Mouse (Mus musculus) embryo, embryonic 9.5 days (tissue): ENCODE measurements around the gene Arhgap1.
"Not testable (repeated sequence)": the region's sequence is repeated elsewhere in the genome, so short reads cannot be mapped to it uniquely, and the experiment has no call there.

ENCODE experiments used
- DNase-seq: peaks from one replicate; pipeline ENCODE4 v3.0.0-alpha.2; 2017; ENCODE audit errors: extremely low spot score

The Arhgap1 gene

DNA sequence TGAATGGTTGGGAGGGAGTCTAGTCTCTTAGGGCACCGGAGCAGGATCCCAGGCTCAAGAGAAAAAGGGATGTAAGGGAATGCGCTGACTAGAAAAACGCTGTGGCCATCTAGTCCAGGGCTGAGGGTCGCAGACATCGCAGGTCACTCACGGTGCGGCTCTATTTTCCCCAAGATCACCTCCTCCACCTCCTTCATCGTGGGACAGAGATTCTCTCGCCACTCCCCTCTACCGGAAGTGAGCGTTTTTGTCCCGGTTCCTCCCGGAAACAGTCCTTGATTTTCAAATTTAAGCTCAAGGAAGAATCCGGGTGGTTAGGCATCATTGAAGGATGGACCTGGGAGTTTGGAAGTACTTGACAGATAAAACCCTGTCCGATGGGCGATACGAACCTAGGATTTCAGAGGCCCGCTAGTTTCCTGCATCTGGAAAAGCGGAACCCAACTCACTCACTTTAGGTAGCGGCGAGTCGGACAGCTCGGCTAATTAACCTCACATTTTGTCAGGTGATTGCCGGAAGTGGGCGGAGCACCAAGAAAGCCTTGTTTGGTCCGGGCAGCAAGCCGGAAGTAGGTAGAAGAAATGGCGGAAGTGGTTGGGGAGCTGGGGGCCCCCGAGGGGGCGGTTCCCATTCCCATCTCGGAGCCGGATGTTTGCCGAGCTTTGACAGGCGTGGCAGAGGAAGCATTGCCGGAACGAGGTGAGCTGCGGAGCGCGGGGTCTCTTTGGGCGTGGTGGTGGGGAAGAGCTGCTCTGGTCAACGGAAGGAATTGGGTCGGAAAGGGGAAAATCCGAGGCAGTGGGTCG is at the start of gene Arhgap1, which contains the start of gene Zfp408:
Arhgap1 (plus strand) TSS at position 308 of the 807 bp plus-strand sequence.
Zfp408 (minus strand) TSS at position 239 of the 807 bp plus-strand sequence.
- DNase-seq: peak; percentile 95

DNA sequence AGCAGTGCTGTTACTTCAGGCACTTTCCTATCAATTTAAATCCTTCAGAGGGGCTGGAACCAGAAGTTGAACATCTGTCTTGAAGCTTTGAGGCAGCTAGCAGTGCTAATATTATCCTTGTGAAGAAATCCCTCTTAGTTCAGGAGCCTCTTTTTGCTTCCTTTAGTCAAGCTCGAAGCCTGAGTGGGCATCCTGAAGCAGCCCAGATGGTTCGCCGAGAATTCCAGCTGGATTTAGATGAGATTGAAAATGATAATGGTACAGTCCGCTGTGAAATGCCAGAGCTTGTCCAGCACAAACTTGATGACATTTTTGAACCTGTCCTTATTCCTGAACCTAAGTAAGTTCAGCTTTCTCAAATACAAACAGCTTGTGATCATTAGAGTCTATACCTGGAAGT is 49.2 kb upstream of the Arhgap1 start:
- DNase-seq: no peak

DNA sequence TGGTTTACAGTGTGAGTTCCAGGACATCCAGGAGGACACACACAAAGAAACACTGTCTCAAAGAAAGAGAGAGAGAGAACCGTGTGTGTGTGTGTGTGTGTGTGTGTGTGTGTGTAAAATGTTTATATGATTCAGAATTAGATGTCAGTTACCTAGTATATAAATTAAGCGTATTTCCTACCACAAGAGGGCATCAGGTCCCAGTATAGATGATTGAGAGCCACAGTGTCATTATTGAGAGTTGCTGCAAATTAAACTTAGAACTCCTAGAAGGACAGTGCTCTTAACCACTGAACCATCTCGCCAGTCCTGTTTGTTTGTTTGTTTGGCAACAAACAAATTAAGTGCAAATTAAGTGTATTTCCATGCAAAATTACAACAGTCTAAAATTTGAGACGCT is 47.3 kb upstream of the Arhgap1 start:
- no peak for DNase-seq

DNA sequence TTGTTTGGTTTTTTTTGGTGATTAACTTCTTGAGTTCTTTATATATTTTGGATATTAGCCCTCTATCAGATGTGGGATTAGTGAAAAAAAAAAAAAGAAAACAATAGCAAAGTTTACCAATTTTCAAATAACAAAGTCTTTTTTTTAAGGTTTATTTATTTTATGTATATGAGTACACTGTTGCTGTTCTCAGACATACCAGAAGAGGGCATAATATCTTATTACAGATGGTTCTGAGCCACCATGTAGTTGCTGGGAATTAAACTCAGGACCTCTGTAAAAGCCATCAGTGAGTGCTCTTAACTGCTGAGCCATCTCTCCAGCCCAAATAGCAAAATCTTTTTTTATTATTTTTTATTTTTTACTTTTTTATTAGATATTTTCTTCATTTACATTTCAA is 40.3 kb upstream of the Arhgap1 start:
- DNase-seq: not testable (repeated sequence)

DNA sequence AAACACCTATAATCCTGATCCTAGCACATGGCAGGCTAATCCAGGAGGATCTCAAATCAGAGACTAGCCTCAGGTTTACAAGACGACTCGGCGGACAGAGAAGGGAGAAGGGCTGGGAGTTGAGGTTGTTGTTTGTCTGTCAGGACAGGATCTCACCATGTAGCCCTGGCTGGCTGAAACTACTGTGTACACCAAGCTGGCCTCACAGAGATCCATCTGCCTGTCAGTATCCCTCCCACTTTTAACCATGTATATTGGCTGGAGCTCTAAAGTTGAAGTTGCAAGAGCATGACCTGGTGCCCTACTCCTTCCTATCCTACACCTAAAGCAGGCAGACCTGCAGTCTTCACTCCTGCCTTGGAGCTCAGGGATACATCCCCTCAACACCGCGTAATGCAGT is 27.3 kb upstream of the Arhgap1 start:
- DNase-seq: no peak

DNA sequence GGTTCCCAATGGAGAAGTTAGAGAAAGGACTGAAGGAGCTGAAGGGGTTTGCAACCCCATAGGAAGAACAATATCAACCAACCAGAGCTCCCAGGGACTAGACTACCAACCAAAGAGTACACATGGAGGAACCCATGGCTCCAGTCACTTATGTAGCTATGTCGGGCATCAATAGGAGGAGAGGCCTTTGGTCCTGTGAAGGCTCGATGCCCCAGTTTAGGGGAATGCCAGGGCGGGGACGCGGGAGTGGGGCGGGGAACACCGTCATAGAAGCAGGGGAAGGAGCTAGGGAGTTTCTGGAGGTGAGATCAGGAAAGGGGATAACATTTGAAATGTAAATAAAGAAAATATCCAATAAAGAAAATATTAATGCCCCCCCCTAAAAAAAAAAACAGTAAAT is 26.3 kb upstream of the Arhgap1 start:
- not testable (repeated sequence) for DNase-seq

DNA sequence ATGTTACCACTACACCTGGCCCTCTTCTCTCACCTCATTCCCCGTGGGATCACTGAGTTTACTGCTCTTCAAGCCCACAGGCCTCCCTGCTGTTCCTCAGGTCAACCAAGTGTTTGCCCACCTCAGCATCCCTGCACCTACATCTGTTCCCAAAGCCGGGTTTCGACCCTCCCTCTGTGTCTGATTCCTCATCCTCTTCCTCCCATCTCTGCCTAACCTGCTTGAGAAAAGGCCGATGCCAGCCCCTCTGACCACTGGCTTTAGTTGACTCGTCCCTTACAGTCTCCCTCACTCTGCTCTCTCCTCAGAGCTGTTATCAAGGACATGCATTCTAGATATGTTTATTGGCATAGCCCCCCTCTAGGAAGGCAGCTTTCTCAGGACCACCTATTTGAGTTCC is 22.2 kb upstream of the Arhgap1 start:
- no peak for DNase-seq

DNA sequence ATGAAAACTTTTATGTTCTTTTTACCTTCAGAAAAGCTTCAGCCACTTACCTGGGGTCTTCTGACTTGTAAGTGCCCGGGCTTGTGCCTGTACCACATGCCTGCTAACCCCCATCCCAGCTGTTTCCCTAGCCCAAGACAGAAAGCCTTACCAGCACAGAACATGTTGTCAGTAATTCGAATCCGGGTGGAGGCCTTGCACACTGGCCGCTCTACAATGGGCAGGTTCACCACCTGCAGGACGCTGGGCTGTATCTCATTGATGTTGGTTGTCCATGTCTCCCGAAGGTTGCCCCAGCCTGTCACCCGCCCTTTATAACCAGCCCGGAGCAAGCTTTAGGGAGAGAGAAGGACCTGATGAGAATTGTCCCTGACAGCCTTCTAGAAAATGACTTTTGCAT is 21.5 kb upstream of the Arhgap1 start:
- no peak for DNase-seq

DNA sequence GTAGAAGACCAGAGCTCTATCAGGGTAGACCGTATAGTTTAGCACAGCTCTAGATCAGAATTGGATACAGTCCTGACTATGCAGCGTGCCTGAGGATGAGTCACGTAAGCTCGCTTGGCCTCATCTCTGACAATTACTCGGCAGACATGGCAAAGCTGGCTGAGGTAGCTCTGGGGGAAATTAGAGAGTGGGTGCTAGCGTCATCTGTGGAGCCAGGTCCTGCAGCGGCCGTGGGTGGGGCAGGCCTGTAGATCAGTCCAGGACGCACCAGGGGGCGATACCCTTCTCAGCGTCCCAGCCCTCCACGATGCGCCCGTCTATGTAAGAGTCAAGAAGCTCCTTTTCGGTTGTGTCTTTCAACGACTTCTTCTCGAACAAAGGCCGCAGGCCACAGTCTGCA is 20.0 kb upstream of the Arhgap1 start:
- DNase-seq: no peak

DNA sequence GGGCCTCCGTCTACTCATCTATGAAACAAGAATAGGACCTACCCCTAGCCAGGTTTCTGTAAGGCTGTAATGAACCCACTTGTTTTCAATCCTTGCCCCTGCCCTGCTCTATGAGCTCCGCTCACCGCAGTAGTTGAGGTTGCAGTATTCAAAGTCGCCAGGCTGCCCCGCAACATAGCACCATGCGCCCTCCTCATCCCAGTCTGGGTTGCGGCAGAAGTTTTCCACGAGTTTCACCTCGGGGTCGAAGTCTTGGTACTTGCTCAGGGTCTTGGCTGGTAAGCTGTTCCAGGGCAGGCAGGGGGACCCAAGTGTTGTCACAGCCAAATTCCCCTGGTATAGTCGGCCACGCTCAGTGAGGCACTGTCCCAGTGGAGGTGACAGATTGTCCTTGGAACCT is 19.3 kb upstream of the Arhgap1 start:
- no peak for DNase-seq

DNA sequence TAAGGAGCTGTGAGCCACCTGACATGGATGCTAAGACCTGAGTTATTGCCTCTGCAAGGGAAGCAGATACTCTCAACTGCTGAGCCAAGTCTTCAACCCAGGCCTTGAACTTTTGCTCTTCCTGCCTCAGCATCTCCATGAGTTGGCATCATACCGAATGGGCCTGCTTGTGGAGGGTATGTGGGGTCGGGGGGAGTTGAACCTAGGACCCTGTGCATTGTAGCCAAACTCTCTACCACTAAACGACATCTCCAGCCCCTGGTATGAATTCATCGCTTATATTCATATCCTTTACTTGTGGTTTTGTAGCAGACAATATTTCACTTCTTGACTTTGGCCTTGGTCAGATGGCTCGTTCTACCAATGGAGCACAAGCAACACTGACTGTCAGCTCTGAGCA is 17.8 kb upstream of the Arhgap1 start:
- DNase-seq: no peak

DNA sequence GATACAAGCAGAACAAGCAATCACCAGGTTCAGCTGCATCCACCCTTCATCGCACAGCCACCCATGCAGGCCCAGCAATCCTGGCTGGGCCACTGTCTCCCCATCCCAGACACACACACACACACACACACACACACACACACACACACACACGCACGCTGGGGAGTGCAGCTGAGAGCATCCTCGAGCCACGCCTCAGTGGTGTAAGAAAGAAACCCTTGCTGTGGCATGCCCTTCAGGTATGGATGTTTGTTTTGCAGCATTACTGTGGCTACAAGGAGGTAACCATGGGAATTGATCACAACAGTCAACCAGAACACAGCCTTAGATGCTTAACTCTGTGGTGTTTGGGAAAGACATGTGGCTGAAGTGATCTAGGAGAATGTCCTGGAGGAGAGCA is 17.3 kb upstream of the Arhgap1 start:
- no peak for DNase-seq

DNA sequence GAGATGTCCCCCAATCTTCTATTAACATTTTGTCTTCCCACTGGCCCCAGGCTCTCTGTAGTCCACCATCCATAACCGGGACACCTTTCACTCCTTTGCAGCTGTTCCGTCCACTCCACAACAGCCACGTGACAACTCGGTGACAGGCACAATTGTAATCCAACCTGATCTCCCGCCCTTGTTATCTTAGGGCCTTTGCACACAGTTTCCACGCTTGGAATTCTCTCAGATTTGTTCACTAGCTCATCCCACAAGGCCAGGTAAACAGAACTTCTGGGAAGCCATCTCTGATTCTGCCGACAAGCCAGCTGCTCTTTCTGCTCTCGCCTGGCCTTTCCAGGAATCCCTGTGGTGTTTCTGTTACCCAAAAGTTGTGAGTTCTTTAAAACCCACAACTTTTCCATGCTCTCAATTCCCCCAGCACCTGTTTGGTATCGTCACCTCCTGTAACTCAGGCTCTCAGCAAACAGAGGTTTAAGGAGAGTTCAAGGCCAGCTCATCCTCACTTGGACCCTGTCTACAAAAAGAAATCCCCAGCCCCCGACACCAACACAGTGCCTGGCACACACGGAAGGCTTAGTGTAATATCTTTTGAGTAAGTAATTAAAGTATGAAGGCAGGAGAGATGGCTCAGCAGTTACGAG is 16.2 kb upstream of the Arhgap1 start:
- no peak for DNase-seq

DNA sequence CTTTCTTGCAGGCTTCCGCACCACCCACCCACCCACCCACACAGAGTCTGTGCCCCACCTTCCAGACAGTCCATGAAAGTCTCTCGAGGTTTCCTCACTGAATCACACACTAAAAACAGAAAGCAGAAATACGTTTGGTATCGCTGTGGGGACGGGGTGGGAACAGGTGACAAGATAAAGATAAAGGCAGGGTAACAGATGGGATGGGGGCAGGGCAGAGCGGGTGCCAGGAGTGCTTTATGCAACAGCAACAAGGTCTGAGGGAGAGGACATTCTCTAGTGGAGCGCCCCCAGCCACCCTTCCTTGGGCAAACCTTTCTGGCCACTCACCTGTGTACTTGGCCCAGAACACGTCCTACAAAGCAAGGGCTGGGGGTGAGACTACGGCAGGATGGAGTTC is 14.8 kb upstream of the Arhgap1 start:
- no peak for DNase-seq

DNA sequence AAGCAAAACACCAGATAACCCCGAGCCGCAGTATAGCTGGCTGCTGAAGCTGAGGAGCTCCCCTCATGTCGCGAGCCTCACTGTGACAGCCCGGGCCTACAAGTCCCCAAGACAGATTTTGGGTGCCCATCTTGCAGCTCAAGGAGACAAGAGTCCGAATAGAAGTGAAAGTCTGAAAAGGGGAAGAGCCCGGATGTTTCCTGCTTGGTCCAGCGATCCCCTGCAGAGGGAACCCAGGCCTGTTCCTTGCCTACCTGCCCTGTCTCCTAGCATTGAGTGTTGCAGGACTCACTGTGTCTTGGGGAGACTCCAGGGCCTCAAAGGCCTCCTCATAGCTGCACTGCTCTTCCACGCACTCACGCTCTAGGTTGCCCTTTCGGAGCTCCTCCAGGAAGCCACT is 14.2 kb upstream of the Arhgap1 start:
- no peak for DNase-seq

DNA sequence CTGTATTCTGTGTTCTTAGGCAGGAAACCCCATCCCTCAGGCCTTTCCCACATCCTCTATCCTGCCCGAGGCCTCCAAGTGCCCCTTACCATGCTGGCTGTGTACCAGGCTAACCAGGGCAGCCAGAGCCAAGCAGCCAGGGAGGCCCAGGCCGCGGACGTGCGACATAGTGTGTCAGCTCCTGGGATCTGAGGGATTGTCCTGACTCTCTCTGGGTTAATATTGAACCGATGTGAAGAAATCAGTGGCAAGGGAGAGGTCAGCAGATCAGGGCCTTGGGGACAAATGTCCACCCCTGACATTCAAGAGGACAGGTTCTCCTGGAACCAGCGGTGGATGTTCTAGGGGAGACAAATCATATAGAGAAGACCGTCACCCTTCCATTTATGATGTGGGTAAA is 13.4 kb upstream of the Arhgap1 start, which contains the start of gene F2:
F2 (minus strand) TSS at position 186 of the 400 bp plus-strand sequence.
- DNase-seq: no peak

DNA sequence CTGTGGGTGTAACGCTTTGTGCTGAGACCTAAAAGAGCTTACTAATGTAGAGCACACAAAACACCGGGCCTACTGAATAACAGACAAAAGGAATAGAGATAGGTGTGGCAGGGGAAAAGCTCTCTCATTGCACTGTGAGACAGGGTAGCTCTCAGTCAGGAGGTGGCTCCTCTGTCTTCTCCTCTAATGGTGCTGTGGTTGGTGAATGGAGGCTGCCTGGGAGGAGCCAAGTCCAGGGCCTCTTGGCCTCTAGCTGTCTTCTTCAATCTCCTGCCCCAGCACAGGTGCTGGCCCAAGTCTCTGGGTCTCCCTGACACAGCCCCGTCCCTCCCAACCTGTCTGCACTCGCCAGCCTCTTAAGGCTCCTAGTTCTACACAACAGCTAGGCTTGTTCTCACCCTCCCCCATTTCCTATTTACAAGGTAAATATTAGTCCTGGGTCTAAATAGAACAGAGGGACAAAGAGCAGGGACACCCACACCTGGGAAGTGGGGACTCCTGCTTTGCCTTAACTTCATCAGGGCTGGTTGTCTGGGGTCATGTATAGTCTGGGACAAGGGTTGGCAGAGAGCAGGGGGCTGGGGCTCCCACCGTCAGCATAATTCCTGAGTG is 12.8 kb upstream of the Arhgap1 start:
- DNase-seq: no peak

DNA sequence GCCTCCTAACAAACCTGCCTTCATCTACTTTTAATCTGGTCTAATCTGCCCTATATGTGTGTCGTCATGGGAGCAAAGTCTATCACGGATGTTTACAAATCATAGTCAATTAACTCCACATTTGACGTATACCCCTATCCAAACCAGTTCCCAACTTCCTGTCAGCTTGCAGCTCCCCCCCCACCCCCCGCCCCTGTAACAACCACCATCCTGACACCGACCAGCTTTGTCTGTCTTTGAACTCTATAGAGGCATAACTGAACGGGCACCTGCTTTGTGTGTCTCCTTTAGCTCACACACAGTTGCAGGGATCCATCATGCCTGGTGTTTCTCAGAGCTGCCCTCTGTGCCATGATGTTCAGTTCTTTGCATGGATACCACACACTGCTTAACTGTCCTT is 10.7 kb upstream of the Arhgap1 start:
- DNase-seq: no peak

DNA sequence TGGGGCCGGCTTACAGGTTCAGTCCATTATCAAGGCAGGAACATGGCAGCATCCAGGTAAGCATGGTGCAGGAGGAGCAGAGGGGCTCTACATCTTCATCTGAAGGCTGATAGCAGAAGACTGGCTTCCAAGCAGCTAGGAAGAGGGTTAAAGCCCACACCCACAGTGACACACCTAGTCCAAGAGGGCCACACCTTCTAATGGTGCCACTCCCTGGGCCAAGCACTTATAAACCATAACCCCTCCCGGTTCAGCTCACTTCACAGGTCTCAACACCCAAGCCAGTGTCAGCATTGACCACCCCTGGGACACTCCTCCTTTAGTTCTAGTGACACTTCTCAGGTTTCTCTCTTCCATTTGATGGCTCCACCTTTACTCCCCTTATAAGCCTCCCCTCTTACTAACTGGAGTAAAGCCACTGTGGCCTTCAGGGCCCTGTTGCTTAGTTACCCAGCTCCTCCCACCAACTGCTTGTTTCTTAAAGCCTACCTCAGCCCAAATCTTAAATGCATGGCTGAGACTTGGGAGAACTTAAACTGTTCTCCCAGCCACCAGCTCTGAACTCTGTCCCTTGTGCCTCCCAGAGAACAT is 6.7 kb upstream of the Arhgap1 start:
- DNase-seq: no peak

DNA sequence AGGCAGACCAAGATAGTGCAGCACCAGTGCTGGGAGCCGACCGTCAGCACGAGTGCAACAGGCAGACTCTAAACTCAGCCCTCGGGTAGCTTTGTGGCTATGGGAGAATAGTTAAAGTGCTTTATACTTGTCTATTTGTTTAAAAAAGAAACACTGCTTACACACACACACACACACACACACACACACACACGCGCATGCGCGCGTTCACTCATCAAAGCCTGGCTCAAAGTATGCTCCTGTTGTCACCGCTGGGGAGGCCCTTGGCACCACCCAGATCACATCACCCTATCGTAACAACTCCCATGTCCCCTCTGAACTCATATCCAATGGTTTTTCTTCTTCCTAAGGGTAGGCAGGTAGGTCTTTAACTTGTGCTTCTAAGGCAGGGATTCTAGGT is 5.6 kb upstream of the Arhgap1 start:
- DNase-seq: no peak

DNA sequence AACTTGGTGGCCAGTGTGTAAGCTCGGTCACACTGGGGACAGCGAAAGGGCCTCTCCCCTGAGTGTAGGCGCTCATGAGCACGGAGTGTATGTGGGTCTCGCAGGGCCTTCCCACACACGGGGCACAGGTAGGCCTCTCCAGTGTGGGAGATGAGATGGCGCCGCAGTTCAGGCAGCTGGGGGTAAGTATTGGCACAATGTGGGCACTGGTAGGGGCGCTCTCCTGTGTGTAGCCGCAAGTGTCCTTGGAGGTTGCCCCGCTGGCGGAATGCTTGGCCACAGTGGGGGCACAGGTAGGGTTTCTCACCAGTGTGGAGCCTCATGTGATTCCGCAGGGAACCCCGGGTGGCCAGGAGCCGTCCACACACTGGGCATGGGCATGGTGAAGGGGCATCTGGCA is 4.3 kb upstream of the Arhgap1 start:
- no peak for DNase-seq

DNA sequence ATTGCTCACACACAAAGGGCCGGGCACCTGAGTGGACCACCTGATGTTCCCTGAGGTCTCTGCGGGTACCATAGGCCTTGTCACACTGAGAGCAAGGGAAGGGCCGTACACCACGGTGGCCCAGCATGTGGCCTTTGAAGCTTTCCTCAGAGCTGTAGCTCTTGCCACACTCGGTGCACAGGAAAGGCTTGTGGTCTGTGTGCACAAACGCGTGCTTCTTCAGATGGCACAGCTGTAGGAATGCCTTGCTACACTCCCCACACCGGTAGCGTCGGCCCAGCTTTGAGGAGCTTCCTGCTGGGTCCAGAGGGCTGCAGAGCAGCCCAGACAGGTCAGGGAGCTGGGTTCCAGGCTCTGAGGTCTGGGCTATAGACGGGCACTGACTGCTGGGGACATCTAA is 3.8 kb upstream of the Arhgap1 start:
- DNase-seq: no peak

DNA sequence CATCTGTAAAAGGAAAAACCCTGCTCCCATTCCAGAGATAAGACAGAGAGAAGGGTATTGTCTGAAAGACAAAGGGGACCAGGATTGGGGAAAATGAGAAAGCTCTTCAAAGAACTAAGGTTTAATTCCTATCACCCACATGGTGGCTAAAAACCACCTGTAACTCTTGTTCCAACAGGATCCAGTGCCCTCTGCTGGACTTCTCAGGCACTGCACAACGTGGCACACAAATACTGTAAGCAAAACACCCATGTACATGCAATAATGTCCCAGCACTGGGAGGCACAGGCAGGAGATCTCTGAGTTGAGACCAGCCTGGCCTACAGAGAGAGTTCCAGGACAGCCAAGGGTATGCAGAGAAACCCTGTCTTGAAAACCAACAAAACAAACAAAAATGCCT is 2.9 kb upstream of the Arhgap1 start:
- DNase-seq: peak; percentile 41
